Comparison of ENCODE assay signal across 17 mouse cellular contexts in genomic region chr1:180870122-180870650, GRCm38 (mm10). TPM values are rescaled to one million over a fixed set of nuclear protein-coding genes. Genes with fewer than 3 reads are reported as not detected.
A peak's percentile ranks its signal among the peaks of the same experiment; 100 is the strongest.
DNase-seq lines count a peak whose midpoint lies in the region; ATAC-seq lines count a peak whose summit lies in the region.
"Had no signal": no experiment of that assay in that cellular context is flagged by ENCODE, and none has a peak within 500 bp of the region (broad histone marks: within the 10 kb centered on the region; RNA-seq: fewer than 3 reads in every experiment).

No protein-coding gene starts in this region.

- ATAC-seq in heart, embryonic 12.5 days (ENCODE audit: insufficient number of reproducible peaks, low FRiP score) = no peak
- ATAC-seq: midbrain, embryonic 16.5 days had no signal

- no peak overlapping the region for H3K27ac ChIP-seq in heart, embryonic 12.5 days (ENCODE audit: poor library complexity, severe bottlenecking)
- H3K27ac ChIP-seq: embryonic facial prominence, embryonic 12.5 days; hindbrain, embryonic 10.5 days; kidney, postnatal 0 days; liver, embryonic 13.5 days had no signal

- H3K4me3 ChIP-seq in heart, embryonic 12.5 days = no peak overlapping the region
- H3K4me3 ChIP-seq: embryonic facial prominence, embryonic 12.5 days; hindbrain, embryonic 10.5 days; liver, embryonic 13.5 days; megakaryocyte, embryonic 14.5 days had no signal

- H3K9ac ChIP-seq in heart, embryonic 12.5 days = no peak overlapping the region
- H3K9ac ChIP-seq: embryonic facial prominence, embryonic 12.5 days; liver, embryonic 13.5 days had no signal

- peak overlapping the region; percentile 17 for H3K4me2 ChIP-seq in heart, embryonic 12.5 days
- H3K4me2 ChIP-seq: embryonic facial prominence, embryonic 12.5 days; liver, embryonic 13.5 days had no signal

- 43% methylated on average over 13 of the region's 13 CpGs for WGBS in heart, embryonic 12.5 days

- peaks cover 3% of the 10 kb centered on the region; the same call in 1 of the 2 replicates for H3K9me3 ChIP-seq in heart, embryonic 12.5 days (replicated peaks)
- H3K9me3 ChIP-seq: embryonic facial prominence, embryonic 12.5 days; hindbrain, embryonic 10.5 days; liver, embryonic 13.5 days; megakaryocyte, embryonic 14.5 days had no signal

- peaks cover 30% of the 10 kb centered on the region for H3K36me3 ChIP-seq in heart, embryonic 12.5 days

- no peaks in the 10 kb centered on the region for H3K27me3 ChIP-seq in heart, embryonic 12.5 days (replicated peaks)
- H3K27me3 ChIP-seq: embryonic facial prominence, embryonic 12.5 days had no signal

- DNase-seq in adrenal gland, postnatal 36 days = peak; percentile 19 to 36
- DNase-seq in adrenal gland, adult 8-10 months = no peak
- DNase-seq in ovary, postnatal 36 days (ENCODE audit: low spot score) = peak; percentile 29
- DNase-seq in ovary, postnatal 14 days (ENCODE audit: low spot score) = no peak
- DNase-seq in heart, postnatal 4 days = peak; percentile 35
- no peak for DNase-seq in frontal cortex, postnatal 10 days (ENCODE audit: low spot score in 2 of 2)
- no peak for DNase-seq in kidney, adult 8-10 months
- DNase-seq: cerebellum, adult 11 months; cerebellum, postnatal 36 days; liver, embryonic 13.5 days; thymus, adult 2 months had no signal

- H3K4me1 ChIP-seq in heart, embryonic 12.5 days (replicated peaks) = peaks cover 17% of the 10 kb centered on the region
- H3K4me1 ChIP-seq: embryonic facial prominence, embryonic 12.5 days; hindbrain, embryonic 10.5 days had no signal

RNA-seq across cellular contexts. Expression of gene Sde2, which starts 19.3 kb away (rescaled TPM):
- total RNA-seq in adrenal gland, postnatal 36 days (2021) = 10 to 100 TPM; 24.6 to 30.5 TPM
- total RNA-seq in adrenal gland, adult 8-10 months (2022) = 10 to 100 TPM; 21.8 to 30.1 (median 25.7) TPM
- polyA plus RNA-seq in heart, embryonic 12.5 days (2016; fragmentation: Nextera tagmentation; extraction: Ambion mirVana) = 30.7 and 32.3 TPM in 2 replicates
- total RNA-seq in heart, postnatal 4 days (2021) = 10 to 100 TPM; 17.7 to 19.8 TPM

RNA-seq across cellular contexts. Expression of gene Lefty2, which starts 22.7 kb away (rescaled TPM):
- total RNA-seq in adrenal gland, postnatal 36 days (2021) = 1 to 10 TPM in 1 of 2 experiments, under 1 TPM in 1; 0.43 to 1.2 TPM
- 1 to 10 TPM; 1.1 to 3.0 (median 1.4) TPM for total RNA-seq in adrenal gland, adult 8-10 months (2022)
- polyA plus RNA-seq in heart, embryonic 12.5 days (2016; fragmentation: Nextera tagmentation; extraction: Ambion mirVana) = 0.15 TPM in 2 replicates
- not detected for total RNA-seq in heart, postnatal 4 days (2021)
- polyA plus RNA-seq: liver, embryonic 13.5 days had no signal

RNA-seq across cellular contexts. Expression of gene Pycr2, which starts 33.9 kb away (rescaled TPM):
- total RNA-seq in adrenal gland, postnatal 36 days (2021) = 10 to 100 TPM; 42.9 to 45.6 TPM
- total RNA-seq in adrenal gland, adult 8-10 months (2022) = 10 to 100 TPM; 46.5 to 54.7 (median 50.7) TPM
- polyA plus RNA-seq in heart, embryonic 12.5 days (2016; fragmentation: Nextera tagmentation; extraction: Ambion mirVana) = 52.2 and 58.2 TPM in 2 replicates
- 10 to 100 TPM; 16.1 to 18.8 TPM for total RNA-seq in heart, postnatal 4 days (2021)

RNA-seq across cellular contexts. Expression of gene H3f3a, which starts 56.4 kb away (rescaled TPM):
- 100 to 1,000 TPM; 680 to 813 TPM for total RNA-seq in adrenal gland, postnatal 36 days (2021)
- total RNA-seq in adrenal gland, adult 8-10 months (2022) = 100 to 1,000 TPM; 575 to 749 (median 648) TPM
- polyA plus RNA-seq in heart, embryonic 12.5 days (2016; fragmentation: Nextera tagmentation; extraction: Ambion mirVana) = 1,616 and 1,670 TPM in 2 replicates
- 1,000 to 10,000 TPM in 1 of 2 experiments, 100 to 1,000 TPM in 1; 959 to 1,008 TPM for total RNA-seq in heart, postnatal 4 days (2021)

Comparison
In these comparisons a context has a peak if more than half of its experiments do, and no peak if none do; other contexts are left out.
1. DNase-seq: peak in adrenal gland, postnatal 36 days (2 of 2), ovary, postnatal 36 days (single experiment) and heart, postnatal 4 days (single experiment); none in adrenal gland, adult 8-10 months (single experiment), ovary, postnatal 14 days (single experiment), frontal cortex, postnatal 10 days (0 of 2) and kidney, adult 8-10 months (0 of 2).